Mouse (Mus musculus) forebrain, postnatal 0 days (tissue): ENCODE measurements around the gene Gsg1l. TPM values are rescaled to one million over a fixed set of nuclear protein-coding genes. Genes with fewer than 3 reads are reported as not detected.

Experiments used
- ATAC-seq: fragments of 200-750 bp; cut with Nextera tagmentation; 2 replicates; pipeline ENCODE4 v1.8.0; 2017; ENCODE audit warnings: mild to moderate bottlenecking, moderate library complexity
- DNase-seq: peaks from one replicate; pipeline ENCODE4 v3.0.0-alpha.2; 2015
- H3K27ac ChIP-seq: fragments of 300-500 bp; sonication (generic); 2 replicates; pipeline ENCODE4 v1.5.1; 2014; ENCODE audit warnings: low read depth, mild to moderate bottlenecking, antibody characterized with exemption, low read length, moderate library complexity, mixed read lengths
- H3K27me3 ChIP-seq: fragments of 300-500 bp; sonication (generic); 2 replicates; pipeline ENCODE4 v1.6.1; 2014; ENCODE audit warnings: mild to moderate bottlenecking, low read length, mixed read lengths; ENCODE audit not compliant: insufficient read depth
- H3K36me3 ChIP-seq: fragments of 300-500 bp; sonication (generic); 2 replicates; pipeline ENCODE4 v1.6.1; 2014; ENCODE audit warnings: mild to moderate bottlenecking, moderate library complexity; ENCODE audit not compliant: insufficient read depth
- H3K4me1 ChIP-seq: fragments of 300-500 bp; sonication (generic); 2 replicates; pipeline ENCODE4 v1.6.1; 2014; ENCODE audit warnings: antibody characterized with exemption; ENCODE audit not compliant: insufficient read depth
- H3K4me2 ChIP-seq: fragments of 300-500 bp; sonication (generic); 2 replicates; pipeline ENCODE4 v1.6.1; 2014; ENCODE audit warnings: low read depth, mild to moderate bottlenecking, moderate library complexity
- H3K4me3 ChIP-seq: fragments of 300-500 bp; sonication (generic); 2 replicates; pipeline ENCODE4 v1.5.1; 2014; ENCODE audit warnings: low read depth, low read length, mixed read lengths
- H3K9ac ChIP-seq: fragments of 300-500 bp; sonication (generic); 2 replicates; pipeline ENCODE4 v1.6.1; 2014; ENCODE audit warnings: mild to moderate bottlenecking
- H3K9me3 ChIP-seq: fragments of 300-500 bp; sonication (generic); 2 replicates; pipeline ENCODE4 v1.6.1; 2016; ENCODE audit warnings: low read length
- CTCF ChIP-seq: sonication (generic); IDR thresholded peaks from 2 replicates; pipeline ENCODE4 v1.5.1; 2016; ENCODE audit warnings: antibody characterized with exemption, control low read depth, low read depth
- WGBS: fragments of 180-500 bp; shearing (Covaris S2); extraction: QIAGEN DNeasy Blood & Tissue Kit; methylation state at CpG from one replicate; pipeline ENCODE4 v1.1.7; 2014; 5-methylcytosine and 5-hydroxymethylcytosine counted together
- polyA plus RNA-seq: library from polyadenylated mRNA; unstranded; fragments of >200 nt; fragmentation: Nextera tagmentation; extraction: Ambion mirVana; gene quantifications from 2 replicates; pipeline ENCODE4 v1.2.1, GENCODE M21; 2015
- total RNA-seq: library from RNA; depleted of rRNA; stranded (reverse); fragments of >200 nt; gene quantifications from 2 replicates; pipeline ENCODE4 v1.2.3, GENCODE M21; 2014

Gene Gsg1l
- total and polyA plus RNA-seq, 2 experiments from 2014 or later: 10.7 to 20.0 TPM

DNA sequence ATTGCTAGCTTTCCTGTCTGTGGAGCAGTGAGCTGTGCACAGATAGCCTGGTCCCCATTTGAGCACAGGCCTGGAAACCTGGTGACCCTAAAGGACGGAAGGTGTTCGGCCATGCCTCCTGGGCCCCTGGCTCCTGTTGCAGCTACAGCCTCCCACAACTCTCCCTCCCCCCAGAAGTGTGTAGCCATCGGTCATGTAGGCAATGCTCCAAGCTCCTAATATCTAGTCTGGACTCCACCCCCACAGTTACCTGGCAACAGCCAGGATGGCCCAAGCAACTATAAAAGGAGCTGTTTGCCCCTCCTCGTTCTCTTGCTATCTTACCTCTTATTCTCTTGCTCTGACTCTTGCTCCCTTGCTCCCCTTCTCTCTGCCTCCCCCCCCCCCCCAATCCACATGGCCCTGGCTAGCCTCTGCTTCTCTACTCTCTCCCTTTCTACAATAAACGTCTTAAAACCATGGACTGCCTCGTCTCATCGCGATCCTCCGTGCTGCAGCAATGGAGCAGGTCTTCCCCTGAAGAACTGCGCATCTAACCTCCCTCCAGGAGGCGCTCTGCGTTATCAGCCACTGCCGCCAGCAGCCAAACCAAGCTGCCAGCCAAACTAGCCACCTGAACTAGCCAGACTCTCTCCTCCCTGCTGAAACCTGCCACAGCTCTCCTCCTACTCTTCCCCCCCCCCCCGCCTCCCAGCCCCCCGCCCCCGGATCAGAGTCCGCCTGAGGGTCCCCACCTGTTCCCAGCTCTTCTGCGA lies 122.7 kb downstream of the Gsg1l start:
- no peaks in the 10 kb centered on the region for H3K36me3 ChIP-seq
- no peak for DNase-seq
- TF ChIP-seq CTCF: no peak
- no peaks in the 10 kb centered on the region for H3K27me3 ChIP-seq
- no peaks in the 10 kb centered on the region for H3K4me1 ChIP-seq
- 64% methylated on average over 18 of the region's 18 CpGs for WGBS
- H3K4me2 ChIP-seq: no peak overlapping the region
- H3K27ac ChIP-seq: no peak overlapping the region
- H3K9ac ChIP-seq: no peak overlapping the region
- ATAC-seq: no peak
- no peaks in the 10 kb centered on the region for H3K9me3 ChIP-seq
- no peak overlapping the region for H3K4me3 ChIP-seq

- Histone ChIP-seq H3K4me3 (no peak overlapping the region), H3K27me3 (no peaks in the 10 kb centered on the region), H3K36me3 (no peaks in the 10 kb centered on the region), H3K4me1 (no peaks in the 10 kb centered on the region), H3K27ac (no peak overlapping the region), H3K9ac (no peak overlapping the region), H3K9me3 (no peaks in the 10 kb centered on the region), H3K4me2 (no peak overlapping the region)
- 93% methylated on average over 5 of the region's 5 CpGs for WGBS
- no peak for DNase-seq
- TF ChIP-seq CTCF: no peak
- no peak for ATAC-seq
Observed at GRCm38 (mm10) chr7:125958856-125959255, 123.4 kb downstream of the Gsg1l start.

- no peak for TF ChIP-seq CTCF
- no peaks in the 10 kb centered on the region for H3K4me1 ChIP-seq
- 32% methylated on average over 5 of the region's 5 CpGs for WGBS
- H3K4me2 ChIP-seq: no peak overlapping the region
- DNase-seq (no peak), ATAC-seq (0 out of 2 replicates have a peak, but pooled peaks have one; percentile 8)
- no peaks in the 10 kb centered on the region for H3K9me3 ChIP-seq
- H3K9ac ChIP-seq: no peak overlapping the region
- H3K36me3 ChIP-seq: no peaks in the 10 kb centered on the region
- no peaks in the 10 kb centered on the region for H3K27me3 ChIP-seq
- no peak overlapping the region for H3K4me3 ChIP-seq
- no peak overlapping the region for H3K27ac ChIP-seq
Observed at GRCm38 (mm10) chr7:125954994-125955393, 127.2 kb downstream of the Gsg1l start.

DNA sequence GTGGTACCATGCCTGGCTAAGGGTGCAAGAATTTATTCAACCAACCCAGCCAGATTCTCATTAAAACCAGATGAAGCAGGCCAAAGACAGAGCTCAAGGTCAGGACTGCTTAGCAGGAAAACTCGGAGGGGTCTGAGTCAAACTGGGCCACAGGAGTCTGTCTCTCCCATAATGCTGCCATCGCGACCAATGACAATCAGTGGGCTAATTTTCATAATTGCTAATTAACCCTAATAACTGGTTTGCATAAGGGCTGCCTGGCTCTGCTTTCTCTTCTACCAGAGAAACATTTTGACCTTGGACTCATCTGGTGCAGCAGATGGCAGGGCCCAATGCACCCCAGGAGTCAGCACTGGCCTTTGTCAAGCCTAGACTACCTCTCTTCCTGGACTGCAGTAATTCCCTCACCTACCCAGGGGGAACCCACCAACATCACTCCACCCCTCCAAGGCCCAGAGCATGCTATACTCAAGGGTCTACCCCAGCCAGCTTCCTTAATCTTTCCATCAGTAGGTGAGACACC lies 127.8 kb downstream of the Gsg1l start:
- H3K27me3 ChIP-seq: no peaks in the 10 kb centered on the region
- no peak overlapping the region for H3K4me3 ChIP-seq
- no peak overlapping the region for H3K9ac ChIP-seq
- ATAC-seq (no peak), DNase-seq (no peak)
- H3K9me3 ChIP-seq: no peaks in the 10 kb centered on the region
- no peak overlapping the region for H3K27ac ChIP-seq
- H3K36me3 ChIP-seq: no peaks in the 10 kb centered on the region
- WGBS: 27% methylated on average over 3 of the region's 3 CpGs
- no peaks in the 10 kb centered on the region for H3K4me1 ChIP-seq
- H3K4me2 ChIP-seq: no peak overlapping the region
- TF ChIP-seq CTCF: no peak

GRCm38 (mm10) chr7:125953844-125954243 lies 128.4 kb downstream of the Gsg1l start:
- H3K27me3 ChIP-seq: no peaks in the 10 kb centered on the region
- H3K4me3 ChIP-seq: no peak overlapping the region
- no peaks in the 10 kb centered on the region for H3K9me3 ChIP-seq
- 77% methylated on average over 6 of the region's 6 CpGs for WGBS
- DNase-seq (no peak), ATAC-seq (no peak)
- H3K4me1 ChIP-seq: no peaks in the 10 kb centered on the region
- no peaks in the 10 kb centered on the region for H3K36me3 ChIP-seq
- no peak for TF ChIP-seq CTCF
- no peak overlapping the region for H3K9ac ChIP-seq
- no peak overlapping the region for H3K27ac ChIP-seq
- H3K4me2 ChIP-seq: no peak overlapping the region

DNA sequence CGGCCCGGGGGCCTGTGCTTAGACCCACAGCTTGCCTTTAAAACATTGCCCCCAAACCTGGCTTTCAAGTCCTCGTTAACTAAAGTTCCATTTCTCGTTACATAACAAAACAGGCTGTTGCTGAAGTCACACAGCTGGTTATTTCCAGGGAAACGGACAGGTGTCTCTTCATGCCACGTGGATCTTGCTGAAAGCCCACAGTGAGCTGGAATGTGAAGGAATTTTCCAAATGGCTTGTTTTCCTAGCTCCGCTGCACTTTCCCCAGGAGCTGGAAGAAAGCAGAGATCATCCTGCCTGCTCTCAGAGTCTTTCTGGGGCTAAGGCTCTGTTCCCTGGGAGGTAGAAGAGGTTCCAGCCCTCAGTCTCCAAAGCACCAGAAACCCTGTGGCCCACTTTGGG lies 130.3 kb downstream of the Gsg1l start:
- no peak overlapping the region for H3K9ac ChIP-seq
- ATAC-seq: no peak
- H3K4me3 ChIP-seq: no peak overlapping the region
- H3K27me3 ChIP-seq: no peaks in the 10 kb centered on the region
- H3K4me2 ChIP-seq: no peak overlapping the region
- no peak for TF ChIP-seq CTCF
- 58% methylated on average over 7 of the region's 7 CpGs for WGBS
- H3K36me3 ChIP-seq: no peaks in the 10 kb centered on the region
- no peaks in the 10 kb centered on the region for H3K4me1 ChIP-seq
- no peak for DNase-seq
- no peak overlapping the region for H3K27ac ChIP-seq
- no peaks in the 10 kb centered on the region for H3K9me3 ChIP-seq

GRCm38 (mm10) chr7:125948973-125949372 lies 133.2 kb downstream of the Gsg1l start:
- WGBS: 51% methylated on average over 4 of the region's 4 CpGs

More at GRCm38 (mm10) chr7:125948973-125949372, 133.2 kb downstream of the Gsg1l start:
- Histone ChIP-seq H3K27me3 (no peaks in the 10 kb centered on the region), H3K27ac (no peak overlapping the region), H3K4me1 (no peaks in the 10 kb centered on the region), H3K4me2 (no peak overlapping the region), H3K4me3 (no peak overlapping the region), H3K9ac (no peak overlapping the region), H3K36me3 (no peaks in the 10 kb centered on the region), H3K9me3 (no peaks in the 10 kb centered on the region)
- DNase-seq: no peak
- no peak for ATAC-seq
- no peak for TF ChIP-seq CTCF
